Mouse (Mus musculus): ENCODE results near the gene Vps13d. TPM values are rescaled to one million over a fixed set of nuclear protein-coding genes. Genes with fewer than 3 reads are reported as not detected.
A peak's percentile ranks its signal among the peaks of the same experiment; 100 is the strongest.

Gene Vps13d
- polyA plus RNA-seq, 1 experiment from 2014 or later = 3.5 TPM

DNA sequence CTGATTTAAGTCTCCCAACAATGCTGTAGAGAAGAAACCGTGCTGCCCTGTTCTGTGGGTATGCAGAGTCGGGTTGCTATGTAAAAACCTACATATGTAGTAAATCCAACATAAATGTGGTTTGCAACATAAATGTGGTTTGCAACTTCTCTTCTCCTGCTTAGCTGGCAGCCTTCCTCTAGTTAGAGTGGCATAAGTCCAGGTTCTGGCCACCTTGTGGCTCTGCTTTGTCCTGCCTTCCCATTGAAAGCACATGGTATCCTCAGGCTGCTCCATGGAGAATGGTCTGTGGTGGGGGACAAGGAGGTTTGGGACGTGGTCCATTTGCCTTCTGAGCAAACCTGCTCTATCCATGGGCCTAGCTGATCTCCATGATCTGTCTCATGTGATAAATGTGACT lies 243.9 kb downstream of the Vps13d start:
- Histone ChIP-seq H3K9ac (no peak overlapping the region), H3K9me3 (replicated peaks) (no peaks in the 10 kb centered on the region), H3K27me3 (no peaks in the 10 kb centered on the region), H3K4me1 (replicated peaks) (peaks cover 45% of the 10 kb centered on the region), H3K4me3 (replicated peaks) (no peak overlapping the region), H3K4me2 (no peak overlapping the region), H3K27ac (replicated peaks) (no peak overlapping the region; the same call in none of the 2 replicates), H3K36me3 (replicated peaks) (no peaks in the 10 kb centered on the region)
- no peak for ATAC-seq (ENCODE audit: insufficient read depth)
- 64% methylated on average over 3 of the region's 3 CpGs for WGBS (ENCODE audit: insufficient replicate concordance)

DNA sequence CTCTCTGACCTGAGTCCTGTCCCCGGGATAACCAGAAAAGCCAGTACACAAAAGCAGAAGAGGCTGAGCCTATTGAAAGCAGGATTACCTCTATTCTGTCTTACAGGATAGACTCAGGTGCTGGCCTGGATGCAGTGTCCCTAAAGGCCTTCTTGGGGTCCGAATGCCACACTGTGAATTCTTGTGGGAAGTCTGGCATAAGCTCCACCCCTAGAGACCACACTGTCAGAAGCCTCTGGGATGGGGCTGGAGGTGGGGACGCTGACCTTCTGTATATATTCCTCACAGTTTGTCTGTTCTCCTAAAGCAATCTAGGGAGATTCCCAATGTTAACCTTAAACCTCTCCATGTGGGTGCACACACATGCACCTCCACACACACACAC lies 244.5 kb downstream of the Vps13d start:
- 47% methylated on average over 3 of the region's 3 CpGs for WGBS (ENCODE audit: insufficient replicate concordance)
- Histone ChIP-seq H3K4me3 (replicated peaks) (no peak overlapping the region), H3K9ac (peak overlapping the region; percentile 28; the same call in 1 of the 2 replicates), H3K4me2 (peak overlapping the region; percentile 62), H3K9me3 (replicated peaks) (no peaks in the 10 kb centered on the region), H3K27me3 (no peaks in the 10 kb centered on the region), H3K36me3 (replicated peaks) (no peaks in the 10 kb centered on the region), H3K27ac (replicated peaks) (peak overlapping the region; percentile 80), H3K4me1 (replicated peaks) (peaks cover 45% of the 10 kb centered on the region)
- no peak for ATAC-seq (ENCODE audit: insufficient read depth)

DNA sequence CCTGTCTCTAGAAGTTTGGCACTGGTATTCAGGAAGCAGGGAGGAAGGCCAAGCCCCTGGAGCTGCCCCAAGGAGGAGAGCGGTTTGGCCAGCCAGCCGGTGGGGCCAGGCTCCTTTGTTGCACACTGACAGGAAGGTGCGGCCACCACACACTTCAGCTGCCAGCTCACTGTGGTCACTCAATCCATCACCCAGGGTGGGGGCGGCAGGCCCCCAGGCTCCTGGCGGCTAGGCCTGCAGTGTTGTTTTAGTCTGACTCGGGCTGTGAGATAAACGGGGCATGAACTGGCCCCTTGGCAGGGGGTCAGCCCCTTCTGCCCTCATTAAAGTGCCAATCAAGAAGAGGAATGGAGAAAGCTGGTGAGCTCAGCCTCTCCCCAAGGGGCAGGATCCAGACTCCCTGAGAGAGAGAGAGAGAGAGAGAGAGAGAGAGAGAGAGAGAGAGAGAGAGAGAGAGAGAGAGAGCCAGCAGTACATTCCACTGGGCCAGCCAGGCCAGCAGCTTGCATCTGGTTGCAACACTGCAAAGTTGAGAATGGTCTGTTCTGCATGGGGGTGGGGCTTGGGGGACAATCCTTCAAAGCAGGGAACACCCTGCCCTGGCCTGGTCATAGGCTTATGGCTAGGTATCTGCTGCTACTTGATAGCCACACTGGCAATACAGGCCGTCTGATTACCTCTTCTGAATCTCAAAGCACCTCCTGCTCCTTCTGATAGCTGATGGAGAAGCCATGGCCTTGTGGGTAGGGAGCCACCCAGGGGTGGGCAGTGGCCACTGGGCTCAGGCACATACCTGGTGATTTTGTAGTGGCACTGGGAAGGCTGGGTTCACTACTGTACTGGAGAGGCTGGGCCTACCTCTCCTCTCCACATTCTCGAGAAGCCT lies 245.1 kb downstream of the Vps13d start:
- no peaks in the 10 kb centered on the region for H3K27me3 ChIP-seq
- peaks cover 45% of the 10 kb centered on the region for H3K4me1 ChIP-seq (replicated peaks)
- no peaks in the 10 kb centered on the region for H3K36me3 ChIP-seq (replicated peaks)
- H3K4me3 ChIP-seq (replicated peaks) = peak overlapping the region; percentile 20; the same call in 1 of the 2 replicates
- H3K4me2 ChIP-seq = peak overlapping the region; percentile 62
- 21% methylated on average over 9 of the region's 9 CpGs for WGBS (ENCODE audit: insufficient replicate concordance)
- H3K9me3 ChIP-seq (replicated peaks) = no peaks in the 10 kb centered on the region
- H3K27ac ChIP-seq (replicated peaks) = peak overlapping the region; percentile 80
- peak overlapping the region; percentile 42; the same call in 1 of the 2 replicates for H3K9ac ChIP-seq
- peak; percentile 98 for ATAC-seq (ENCODE audit: insufficient read depth)

DNA sequence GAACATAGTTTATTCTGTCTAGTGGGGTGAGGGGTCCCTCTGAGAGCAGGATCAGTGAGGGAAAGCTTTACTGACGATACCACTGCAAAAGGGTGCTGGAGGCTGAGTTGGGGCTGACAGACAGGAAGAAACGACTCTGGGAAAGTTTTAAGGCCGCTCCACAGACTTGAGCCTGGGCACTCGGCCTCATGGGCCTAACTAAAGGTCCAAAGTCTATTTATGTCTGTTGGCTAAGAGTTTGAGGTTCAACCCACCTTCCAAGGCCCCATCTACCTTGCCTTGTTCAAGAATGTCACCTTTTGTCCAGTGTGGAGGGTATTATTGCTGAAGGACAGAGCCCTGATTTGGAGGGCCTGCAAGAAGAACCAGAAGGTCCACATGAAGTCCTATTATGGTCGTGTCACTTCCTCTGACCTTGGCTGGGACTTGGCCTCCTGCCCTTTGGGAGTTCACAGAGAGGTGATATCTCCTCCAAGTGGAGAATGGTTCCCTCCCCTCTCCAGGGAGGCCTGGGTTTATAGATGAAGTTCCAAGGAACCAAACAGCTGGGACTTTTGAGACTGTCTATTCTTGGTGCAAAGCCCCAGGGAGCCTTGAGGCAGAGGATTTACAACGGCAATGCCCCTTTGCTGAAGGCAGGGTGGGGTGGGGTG lies 246.9 kb downstream of the Vps13d start:
- WGBS (ENCODE audit: insufficient replicate concordance) = 55% methylated on average over 6 of the region's 6 CpGs
- no peak overlapping the region for H3K9ac ChIP-seq
- no peak for ATAC-seq (ENCODE audit: insufficient read depth)

DNA sequence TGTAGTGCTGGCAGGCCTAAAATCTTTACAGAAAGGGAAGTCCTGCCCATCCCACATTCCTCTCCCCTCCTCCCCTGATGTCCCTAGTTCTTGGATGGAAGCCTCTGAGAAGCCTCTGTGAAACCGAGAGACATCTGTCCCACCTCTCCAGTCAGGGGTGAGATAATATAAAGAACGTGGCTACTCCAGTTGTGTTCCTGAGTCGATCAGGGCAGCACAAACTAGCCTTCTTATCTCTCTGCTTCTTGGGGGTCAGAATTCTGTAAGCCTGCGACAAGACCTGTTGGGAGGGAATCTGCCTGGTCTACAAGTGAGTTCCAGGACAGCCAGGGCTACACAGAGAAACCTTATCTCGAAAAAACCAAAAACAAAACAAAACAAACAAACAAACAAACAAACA lies 251.5 kb downstream of the Vps13d start:
- Histone ChIP-seq H3K9ac (no peak overlapping the region), H3K9me3 (replicated peaks) (no peaks in the 10 kb centered on the region), H3K36me3 (replicated peaks) (no peaks in the 10 kb centered on the region), H3K4me1 (replicated peaks) (peaks cover 17% of the 10 kb centered on the region), H3K27me3 (no peaks in the 10 kb centered on the region), H3K4me2 (no peak overlapping the region), H3K27ac (replicated peaks) (no peak overlapping the region), H3K4me3 (replicated peaks) (no peak overlapping the region)
- 0 out of 2 replicates have a peak, but pooled peaks have one; percentile 25 for ATAC-seq (ENCODE audit: insufficient read depth)
- WGBS (ENCODE audit: insufficient replicate concordance) = 21% methylated on average over 5 of the region's 5 CpGs

More for the DNA sequence above, 246.9 kb downstream of the Vps13d start:
- H3K4me3 ChIP-seq (replicated peaks) = no peak overlapping the region
- peaks cover 46% of the 10 kb centered on the region for H3K4me1 ChIP-seq (replicated peaks)
- no peaks in the 10 kb centered on the region for H3K9me3 ChIP-seq (replicated peaks)
- no peaks in the 10 kb centered on the region for H3K27me3 ChIP-seq
- no peaks in the 10 kb centered on the region for H3K36me3 ChIP-seq (replicated peaks)
- H3K4me2 ChIP-seq = no peak overlapping the region
- peak overlapping the region; percentile 21; the same call in 1 of the 2 replicates for H3K27ac ChIP-seq (replicated peaks)

DNA sequence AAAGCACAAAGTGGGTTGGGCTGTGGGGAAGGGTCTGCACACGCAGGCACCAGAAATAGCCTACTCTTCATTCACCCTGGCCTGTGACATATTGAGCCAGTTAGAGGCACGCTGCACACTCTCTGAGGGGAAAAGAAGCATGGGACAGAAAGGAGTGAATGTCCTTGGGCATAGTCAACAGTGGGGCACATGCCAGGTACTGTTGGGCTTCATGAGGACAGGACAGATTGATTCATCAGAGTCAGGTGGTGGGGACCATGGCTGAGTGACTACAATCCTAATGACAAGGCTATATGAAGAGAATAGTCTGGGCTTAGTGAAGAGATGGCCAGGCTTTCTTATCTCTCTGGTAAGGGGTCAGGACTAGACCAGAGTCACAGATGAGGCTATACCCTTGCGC lies 252.4 kb downstream of the Vps13d start:
- 78% methylated on average over 3 of the region's 3 CpGs for WGBS (ENCODE audit: insufficient replicate concordance)
- no peak for ATAC-seq (ENCODE audit: insufficient read depth)

DNA sequence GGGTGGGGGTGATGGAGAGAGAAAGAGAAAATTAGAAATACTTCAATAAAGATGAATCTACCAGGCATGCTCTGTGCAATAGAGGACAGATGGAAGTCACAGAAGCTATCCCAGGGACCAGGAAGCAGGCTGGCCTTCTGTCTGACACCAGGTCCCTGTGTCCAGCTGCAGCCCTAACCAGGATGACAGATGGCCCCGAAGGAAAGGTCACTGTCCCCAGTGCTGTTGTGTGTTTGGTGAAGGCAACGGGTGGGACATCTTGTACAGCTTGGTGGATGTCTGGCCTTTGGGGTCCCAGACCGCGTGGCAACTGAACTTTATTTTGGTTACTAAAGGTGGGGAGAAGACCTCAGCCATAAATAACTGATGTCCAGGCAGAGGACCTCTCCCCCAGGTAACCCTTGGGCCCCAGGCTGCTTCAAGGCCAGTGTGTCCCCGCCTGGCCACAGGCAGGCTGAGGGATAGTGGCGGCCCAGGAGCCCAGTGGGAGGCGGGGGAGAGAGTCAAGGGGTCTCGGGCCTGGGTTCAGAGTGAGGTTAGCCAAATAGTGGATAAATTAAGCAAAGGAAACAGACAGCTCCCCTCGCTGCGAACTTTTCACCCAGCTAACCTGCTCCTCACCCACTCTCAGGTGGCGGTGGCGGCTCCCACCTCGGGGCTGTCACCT lies 253.9 kb downstream of the Vps13d start:
- ATAC-seq (ENCODE audit: insufficient read depth) = no peak
- no peak overlapping the region for H3K4me2 ChIP-seq
- H3K27me3 ChIP-seq = no peaks in the 10 kb centered on the region
- H3K27ac ChIP-seq (replicated peaks) = no peak overlapping the region
- H3K9me3 ChIP-seq (replicated peaks) = no peaks in the 10 kb centered on the region
- H3K4me3 ChIP-seq (replicated peaks) = no peak overlapping the region
- WGBS (ENCODE audit: insufficient replicate concordance) = 70% methylated on average over 13 of the region's 13 CpGs
- no peak overlapping the region for H3K9ac ChIP-seq
- no peaks in the 10 kb centered on the region for H3K36me3 ChIP-seq (replicated peaks)
- H3K4me1 ChIP-seq (replicated peaks) = peaks cover 7% of the 10 kb centered on the region; the same call in 1 of the 2 replicates

More for the DNA sequence above, 252.4 kb downstream of the Vps13d start:
- no peak overlapping the region for H3K27ac ChIP-seq (replicated peaks)
- no peak overlapping the region for H3K9ac ChIP-seq
- no peaks in the 10 kb centered on the region for H3K27me3 ChIP-seq
- H3K4me1 ChIP-seq (replicated peaks) = peaks cover 9% of the 10 kb centered on the region
- no peak overlapping the region for H3K4me2 ChIP-seq
- H3K36me3 ChIP-seq (replicated peaks) = no peaks in the 10 kb centered on the region
- no peaks in the 10 kb centered on the region for H3K9me3 ChIP-seq (replicated peaks)
- H3K4me3 ChIP-seq (replicated peaks) = no peak overlapping the region

DNA sequence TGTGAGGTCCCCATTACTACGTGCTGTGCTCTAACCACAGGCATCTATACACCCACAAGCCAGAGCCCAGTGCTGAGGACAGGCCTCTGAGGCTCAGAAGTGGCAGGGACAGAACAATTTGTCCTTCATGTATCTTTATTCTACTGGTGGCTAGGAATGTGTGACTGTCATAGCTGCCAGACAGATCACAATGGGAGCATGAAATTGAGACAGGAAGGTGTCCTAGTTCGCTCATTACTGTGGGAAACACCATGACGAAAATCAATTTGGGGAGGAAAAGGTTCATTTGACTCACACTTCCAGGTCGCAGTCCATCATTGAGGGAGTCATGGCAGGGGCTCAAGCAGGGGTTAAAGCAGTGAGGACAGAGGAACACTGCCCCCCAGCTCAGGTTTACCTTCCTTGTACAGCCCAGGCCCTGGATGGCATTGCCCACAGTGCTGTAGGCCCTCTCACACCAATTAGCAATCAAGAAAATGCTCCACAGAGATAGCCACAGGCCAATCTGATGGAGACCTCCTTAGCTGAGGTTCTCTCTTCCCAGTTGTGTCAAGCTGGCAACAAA lies 254.9 kb downstream of the Vps13d start:
- ATAC-seq (ENCODE audit: insufficient read depth) = no peak
- H3K9me3 ChIP-seq (replicated peaks) = no peaks in the 10 kb centered on the region
- no peak overlapping the region for H3K4me3 ChIP-seq (replicated peaks)
- no peak overlapping the region for H3K4me2 ChIP-seq
- no peak overlapping the region for H3K9ac ChIP-seq
- H3K4me1 ChIP-seq (replicated peaks) = peaks cover 7% of the 10 kb centered on the region; the same call in 1 of the 2 replicates
- WGBS (ENCODE audit: insufficient replicate concordance) = 64% methylated on average over 4 of the region's 4 CpGs
- no peaks in the 10 kb centered on the region for H3K27me3 ChIP-seq
- H3K27ac ChIP-seq (replicated peaks) = no peak overlapping the region
- no peaks in the 10 kb centered on the region for H3K36me3 ChIP-seq (replicated peaks)

DNA sequence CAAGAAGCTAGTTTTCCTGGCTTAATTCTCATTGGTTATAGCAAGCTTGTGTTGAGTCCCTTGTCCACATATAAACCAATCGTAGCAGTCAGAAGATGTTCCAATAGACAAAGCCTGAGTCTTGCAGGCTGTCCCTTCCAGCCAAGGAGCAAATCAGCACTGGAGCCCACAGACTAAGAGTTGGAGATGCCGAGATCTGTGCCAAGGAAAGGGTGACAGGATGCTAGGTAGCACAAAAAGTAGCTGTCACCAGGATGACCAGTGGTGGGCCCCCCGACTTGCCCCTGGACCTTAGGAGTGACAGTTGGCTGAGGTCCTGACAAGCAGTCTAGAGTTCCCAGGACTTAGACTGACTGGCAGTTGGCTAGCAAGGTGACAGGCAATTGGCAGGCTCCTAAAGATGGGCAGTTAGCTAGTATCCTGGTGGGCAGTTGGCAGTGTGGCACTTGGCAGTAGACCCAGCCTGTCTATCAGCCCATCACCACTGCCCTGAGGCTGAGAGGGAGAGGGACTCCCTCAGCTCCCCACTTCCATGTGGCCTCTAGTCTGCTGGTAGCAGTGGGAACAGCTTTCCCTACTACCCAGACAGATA lies 258.1 kb downstream of the Vps13d start:
- no peaks in the 10 kb centered on the region for H3K27me3 ChIP-seq
- no peak overlapping the region for H3K4me3 ChIP-seq (replicated peaks)
- H3K36me3 ChIP-seq (replicated peaks) = no peaks in the 10 kb centered on the region
- H3K27ac ChIP-seq (replicated peaks) = no peak overlapping the region
- WGBS (ENCODE audit: insufficient replicate concordance) = 58% methylated on average over 3 of the region's 3 CpGs
- H3K4me2 ChIP-seq = no peak overlapping the region
- no peak overlapping the region for H3K9ac ChIP-seq
- no peaks in the 10 kb centered on the region; the same call in 1 of the 2 replicates for H3K4me1 ChIP-seq (replicated peaks)
- no peak for ATAC-seq (ENCODE audit: insufficient read depth)
- no peaks in the 10 kb centered on the region for H3K9me3 ChIP-seq (replicated peaks)

DNA sequence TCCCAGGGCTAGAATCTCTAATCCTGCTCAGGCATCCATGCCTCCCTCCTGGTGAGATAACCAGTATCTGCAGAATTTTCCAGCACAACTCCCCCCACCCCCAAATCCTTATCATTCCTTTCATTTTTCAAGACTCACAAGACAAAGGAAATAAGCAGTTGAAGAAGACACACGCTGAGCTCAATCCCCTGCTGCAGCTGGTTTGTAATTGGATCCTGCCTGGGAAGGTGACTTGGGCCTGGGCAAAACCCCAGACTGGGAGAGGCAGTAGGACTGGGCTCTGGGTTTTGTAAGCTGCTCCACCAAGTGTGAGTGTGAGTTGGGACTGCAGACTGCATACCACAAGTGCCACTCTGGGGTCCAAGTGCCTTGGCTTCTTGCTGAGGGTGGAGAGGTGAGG lies 260.3 kb downstream of the Vps13d start:
- Histone ChIP-seq H3K4me1 (replicated peaks) (no peaks in the 10 kb centered on the region; the same call in 1 of the 2 replicates), H3K27me3 (no peaks in the 10 kb centered on the region), H3K36me3 (replicated peaks) (no peaks in the 10 kb centered on the region), H3K4me3 (replicated peaks) (no peak overlapping the region), H3K4me2 (no peak overlapping the region), H3K9ac (no peak overlapping the region), H3K27ac (replicated peaks) (no peak overlapping the region), H3K9me3 (replicated peaks) (no peaks in the 10 kb centered on the region)
- 33% methylated on average over 1 of the region's 1 CpGs for WGBS (ENCODE audit: insufficient replicate concordance)
- no peak for ATAC-seq (ENCODE audit: insufficient read depth)

All from liver, embryonic 15.5 days (tissue).